Mouse (Mus musculus): ENCODE data around the gene Itpr1.
A peak's percentile ranks its signal among the peaks of the same experiment; 100 is the strongest.

Gene Itpr1

GRCm38 (mm10) chr6:108477602-108478001, 264.7 kb downstream of the Itpr1 start:
- no peak for DNase-seq

DNA sequence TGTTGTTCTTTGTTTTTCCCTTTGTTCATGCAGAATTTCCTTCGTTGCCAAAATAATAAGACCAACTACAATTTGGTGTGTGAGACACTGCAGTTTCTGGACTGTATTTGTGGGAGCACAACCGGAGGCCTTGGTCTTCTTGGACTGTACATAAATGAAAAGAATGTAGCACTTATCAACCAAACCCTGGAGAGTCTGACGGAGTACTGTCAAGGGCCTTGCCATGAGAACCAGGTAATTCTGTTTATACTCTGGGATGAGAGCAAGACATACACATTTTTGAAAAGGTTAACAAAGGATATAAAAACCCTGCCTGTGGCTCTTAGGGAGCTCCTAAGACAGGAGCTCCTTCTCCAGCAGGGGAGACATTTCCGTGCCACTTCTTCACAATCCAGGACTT, 268.3 kb downstream of the Itpr1 start:
- DNase-seq = no peak

GRCm38 (mm10) chr6:108482464-108482863, 269.6 kb downstream of the Itpr1 start:
- no peak for DNase-seq

GRCm38 (mm10) chr6:108486212-108486992, 273.5 kb downstream of the Itpr1 start:
- no peak for DNase-seq

DNA sequence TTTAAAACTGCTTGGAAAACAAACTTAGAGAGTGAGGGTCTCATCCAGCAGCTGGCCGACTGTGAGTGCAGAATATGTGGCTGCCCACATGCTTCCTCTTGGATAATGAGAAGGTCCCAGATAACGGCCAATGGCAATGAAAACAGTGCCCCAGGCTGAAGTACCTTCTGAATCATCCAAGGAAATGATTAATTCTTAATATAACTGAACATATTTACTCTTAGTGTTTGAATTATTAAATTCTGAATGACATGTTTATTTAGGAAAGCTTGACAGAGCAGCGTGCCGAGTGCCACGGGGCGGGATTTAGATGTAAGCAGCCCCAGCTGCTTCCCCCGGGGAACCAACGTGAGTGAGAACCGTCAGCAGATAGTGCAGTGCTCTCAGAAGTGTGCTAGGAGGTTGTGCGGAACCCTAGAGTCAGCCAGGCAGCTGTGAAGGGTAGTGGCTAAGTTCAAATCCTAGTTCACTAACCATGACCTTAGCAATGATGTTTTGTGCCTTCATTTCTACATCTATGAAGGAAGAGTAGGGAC, 274.5 kb downstream of the Itpr1 start:
- no peak for DNase-seq

GRCm38 (mm10) chr6:108488250-108488649, 275.4 kb downstream of the Itpr1 start:
- no peak for DNase-seq

DNA sequence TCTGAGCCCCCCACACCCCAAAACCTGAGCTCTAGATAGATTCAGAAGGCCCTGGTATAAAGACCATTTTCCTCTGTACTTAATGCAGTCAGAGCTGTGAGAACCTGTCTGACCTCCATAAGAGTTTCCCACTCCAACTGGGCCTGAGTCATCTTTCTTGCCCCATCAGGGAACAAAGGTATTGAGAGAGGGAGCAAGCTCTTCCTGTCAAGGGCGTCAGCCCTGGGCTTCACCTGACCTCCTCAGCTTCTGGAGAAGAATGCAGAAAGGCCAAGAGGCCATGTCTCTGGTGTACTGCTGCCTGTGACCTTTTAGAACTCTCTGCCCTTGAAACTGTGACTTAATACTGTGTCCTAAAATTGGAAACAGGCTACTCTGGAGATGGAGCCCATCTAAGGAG, 279.1 kb downstream of the Itpr1 start:
- no peak for DNase-seq

DNA sequence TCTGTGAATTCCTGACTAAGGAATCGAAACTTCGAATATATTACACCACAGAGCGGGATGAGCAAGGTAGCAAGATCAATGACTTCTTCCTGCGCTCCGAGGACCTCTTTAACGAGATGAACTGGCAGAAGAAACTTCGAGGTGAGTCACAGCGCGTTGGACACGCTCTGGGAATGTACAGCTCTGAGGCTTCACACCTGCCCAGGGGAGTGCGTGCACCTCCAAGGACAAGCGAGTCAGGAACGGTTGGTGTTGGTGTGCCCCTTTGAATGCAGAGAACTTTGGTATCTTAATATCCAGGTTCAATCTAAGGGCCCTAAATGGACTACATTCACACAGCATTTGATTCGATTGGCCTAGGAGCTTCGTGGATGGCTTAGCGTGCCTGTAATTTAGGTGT, 280.9 kb downstream of the Itpr1 start:
- DNase-seq = no peak

DNA sequence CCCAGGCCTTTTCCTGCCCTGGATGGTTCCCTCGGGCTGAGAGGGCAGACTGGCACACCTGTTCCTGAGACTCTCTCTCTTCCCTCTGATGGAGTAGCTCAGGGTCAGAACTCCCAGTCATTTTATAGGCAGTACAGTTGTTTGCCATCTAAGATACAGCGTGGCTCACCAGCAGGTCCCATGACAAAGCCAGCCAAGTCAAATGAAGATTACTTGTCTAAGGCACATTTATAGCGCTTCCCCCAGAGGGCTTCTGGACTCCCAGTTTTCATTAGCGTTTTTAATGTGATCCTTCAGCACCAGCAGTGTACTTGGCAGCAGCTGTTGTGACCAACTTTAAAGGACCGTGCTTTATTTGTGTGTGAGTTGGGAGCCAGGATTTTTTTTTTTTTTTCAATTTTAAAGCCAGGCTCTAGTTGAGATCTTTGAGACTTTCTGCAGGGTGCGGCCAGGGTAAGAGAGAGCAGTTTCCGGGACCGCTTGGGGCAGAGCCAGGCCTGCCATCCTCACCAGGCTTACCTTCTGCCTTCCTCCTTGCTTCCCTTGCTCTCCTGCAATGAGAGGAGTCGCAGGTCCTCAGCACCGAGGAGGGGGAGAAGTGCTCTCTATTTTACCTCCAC, 281.4 kb downstream of the Itpr1 start:
- DNase-seq = peak in 1 of 2 experiments; percentile 15

DNA sequence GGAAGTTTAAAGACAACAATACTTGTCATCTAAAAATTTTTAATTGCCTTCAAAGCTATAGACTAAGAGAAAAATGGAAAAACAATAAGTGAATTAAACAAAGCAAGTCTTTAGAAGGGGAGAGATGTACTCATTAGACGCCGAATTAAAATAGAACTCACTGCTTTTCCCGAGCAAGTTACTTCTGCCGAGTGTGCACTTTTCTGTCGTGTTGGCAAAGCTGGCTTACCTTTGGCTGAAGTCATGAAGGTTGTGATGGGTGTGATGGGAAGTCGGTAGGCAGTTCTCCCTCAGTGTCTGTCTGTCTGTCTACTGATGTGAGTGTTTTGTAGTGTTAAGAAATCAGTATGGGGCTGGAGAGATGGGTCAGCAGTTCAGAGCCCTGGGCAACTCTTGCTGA, 282.1 kb downstream of the Itpr1 start:
- DNase-seq = no peak

- no peak for DNase-seq
These were observed 285.2 kb downstream of the Itpr1 start for GRCm38 (mm10) chr6:108498070-108498469.

GRCm38 (mm10) chr6:108503651-108504050, 290.8 kb downstream of the Itpr1 start:
- DNase-seq = no peak

- DNase-seq = no peak
These were observed 291.8 kb downstream of the Itpr1 start for GRCm38 (mm10) chr6:108504717-108505116.

DNA sequence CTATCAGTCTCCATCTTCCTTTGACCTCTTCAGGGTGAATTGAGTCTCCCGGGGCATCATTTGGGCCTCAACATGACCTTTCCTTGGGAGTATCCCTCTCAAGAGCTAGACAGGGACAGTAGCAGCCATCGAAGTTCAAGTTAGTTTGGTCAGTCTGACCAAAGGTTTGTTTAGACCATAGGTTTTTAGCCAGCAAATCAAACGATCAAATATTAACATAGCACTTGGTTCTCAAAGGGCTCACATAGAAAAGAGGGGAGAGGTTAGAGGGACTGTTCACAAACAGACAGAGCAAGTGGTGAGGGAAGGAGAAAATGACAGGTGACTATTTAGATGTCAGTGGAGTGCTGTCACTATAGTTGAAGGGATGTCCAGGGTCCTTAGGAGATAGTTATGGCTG, 293.3 kb downstream of the Itpr1 start:
- no peak for DNase-seq

DNA sequence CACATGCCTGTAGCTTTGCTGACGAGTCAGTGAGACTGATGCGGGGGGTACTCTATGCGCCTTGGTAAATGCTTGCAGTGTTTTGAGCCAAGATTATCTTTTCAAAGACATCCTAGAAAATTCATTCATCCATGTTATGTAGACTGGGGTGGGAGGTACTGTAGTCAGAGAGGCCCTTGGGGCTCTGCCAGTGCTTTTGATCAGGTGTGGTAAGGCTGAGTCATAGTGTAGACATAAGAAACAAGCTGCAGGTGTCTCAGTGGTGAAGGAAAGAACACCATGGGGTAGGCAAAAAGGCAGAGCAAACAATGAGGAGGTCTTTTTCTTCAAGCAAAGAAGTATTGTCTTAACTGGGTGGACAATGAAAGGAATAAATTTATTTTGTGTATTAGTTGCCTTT, 294.4 kb downstream of the Itpr1 start:
- no peak for DNase-seq

DNA sequence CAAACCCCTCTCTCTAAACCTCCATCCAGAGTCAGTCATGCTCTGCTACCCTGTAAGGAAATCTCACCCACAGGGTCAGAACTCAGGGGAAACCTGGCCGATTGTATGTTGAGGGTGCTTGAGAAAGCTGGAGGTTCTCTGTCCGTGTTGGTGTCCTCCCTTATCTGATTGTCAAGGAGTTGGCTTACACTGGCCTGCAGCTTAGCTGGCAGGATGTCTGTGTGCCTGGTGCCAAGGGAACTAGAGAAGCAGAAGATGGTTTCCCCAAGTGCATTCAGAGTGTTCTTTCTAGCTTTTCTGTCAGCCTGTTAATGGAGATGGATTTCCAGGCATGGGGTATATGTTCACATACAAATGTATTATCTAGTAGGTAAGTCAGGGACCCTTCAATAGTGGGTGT, 296.4 kb downstream of the Itpr1 start:
- DNase-seq = peak in 1 of 2 experiments; percentile 28

DNA sequence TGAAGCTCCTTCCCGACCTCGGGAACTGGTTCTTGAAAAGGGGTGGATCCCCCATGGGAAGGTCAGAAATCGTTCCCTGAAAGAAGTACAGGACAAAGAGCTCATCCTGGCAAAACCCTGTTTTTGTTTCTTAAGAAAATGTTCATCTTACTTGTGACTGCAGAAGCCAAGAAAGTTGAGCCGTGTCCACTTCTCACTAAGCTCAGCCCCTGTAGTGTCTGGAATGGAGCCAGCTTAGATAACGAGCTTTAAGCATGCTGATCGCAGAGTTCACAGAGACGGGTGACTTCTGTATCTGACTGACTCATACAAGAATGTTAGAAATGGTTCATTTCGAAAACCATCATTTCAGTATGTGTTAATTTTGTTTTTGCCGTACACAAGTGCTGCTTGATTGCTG, 297.2 kb downstream of the Itpr1 start:
- no peak for DNase-seq

DNA sequence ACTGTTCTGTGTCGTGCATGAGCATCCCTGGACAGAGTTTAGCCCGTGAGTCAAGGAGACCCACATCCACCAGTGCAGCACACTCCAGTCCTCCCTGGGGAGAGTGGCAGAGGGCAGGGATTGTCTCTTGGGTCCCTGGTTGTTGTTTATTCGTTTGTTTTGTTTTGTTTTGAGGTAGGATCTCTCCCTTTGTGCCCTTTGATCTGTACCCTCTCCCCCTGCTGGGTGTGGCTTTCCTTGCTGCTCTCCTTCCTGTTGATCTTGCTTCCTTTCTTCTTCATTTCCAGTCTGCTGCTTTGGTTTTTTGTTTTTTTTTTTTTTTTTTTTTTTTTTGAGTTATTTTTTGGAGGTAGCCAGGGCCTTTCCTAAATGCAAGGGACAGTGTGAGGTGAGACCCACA, 299.2 kb downstream of the Itpr1 start:
- DNase-seq = no peak

DNA sequence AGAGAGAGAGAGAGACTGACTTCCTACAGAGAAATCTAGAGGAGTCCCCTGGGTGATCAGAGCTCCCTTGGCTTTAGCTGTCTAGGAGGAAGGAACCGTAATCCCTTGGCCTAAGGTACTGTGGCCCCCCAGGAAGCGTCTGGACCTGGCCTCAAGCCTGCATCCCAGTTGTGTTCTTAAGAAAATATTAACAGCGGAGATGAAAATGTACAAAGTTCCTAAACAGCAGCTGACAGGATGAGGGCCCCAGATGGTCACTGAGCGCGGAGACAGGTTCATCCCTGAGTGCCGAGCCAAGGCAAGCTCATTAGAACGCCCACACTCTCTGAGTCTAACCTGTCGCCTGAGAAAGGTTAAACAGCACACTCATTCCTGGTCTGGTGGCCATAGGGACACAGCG, 300.1 kb downstream of the Itpr1 start:
- peak in 1 of 2 experiments; percentile 16 for DNase-seq

- DNase-seq = no peak
These were observed 303.4 kb downstream of the Itpr1 start for GRCm38 (mm10) chr6:108516248-108516647.

- DNase-seq = no peak
These were observed 304.5 kb downstream of the Itpr1 start for GRCm38 (mm10) chr6:108517241-108517981.

DNA sequence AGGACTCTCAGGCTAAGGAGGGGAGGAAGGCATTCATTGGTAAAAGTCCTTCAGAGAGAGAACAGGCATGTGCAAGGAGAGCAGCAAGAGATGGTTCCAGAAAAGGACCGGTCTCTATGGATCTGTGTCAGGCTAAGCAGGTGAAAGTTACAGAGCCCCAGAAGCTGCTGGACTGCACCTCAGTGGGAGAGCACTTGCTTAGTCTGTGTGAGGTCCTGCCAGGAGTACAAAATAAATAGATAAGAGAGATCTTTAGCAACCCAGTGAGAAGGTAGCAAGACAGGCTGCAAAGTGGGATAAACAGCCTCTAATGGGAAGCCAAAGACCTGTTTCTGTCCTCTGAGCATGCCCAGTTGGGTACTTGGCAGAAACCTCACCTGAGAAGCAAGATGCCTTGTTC, 305.1 kb downstream of the Itpr1 start:
- no peak for DNase-seq

- no peak for DNase-seq
These were observed 305.7 kb downstream of the Itpr1 start for GRCm38 (mm10) chr6:108518552-108518951.

- no peak for DNase-seq
These were observed 306.4 kb downstream of the Itpr1 start for GRCm38 (mm10) chr6:108519327-108519726.
